8 mouse cellular contexts compared by ENCODE assay signal in genomic region chr1:38769920-38770319, GRCm38 (mm10).
A peak's percentile ranks its signal among the peaks of the same experiment; 100 is the strongest.
DNase-seq lines count a peak whose midpoint lies in the region; ATAC-seq and TF ChIP-seq lines count a peak whose summit lies in the region.

No protein-coding gene starts in this region.

- TF ChIP-seq POLR2A in cerebellum, adult 2 months (IDR thresholded peaks at IDR 0.05; ENCODE audit: borderline replicate concordance, insufficient read depth, low read length) = no peak

- H3K27me3 ChIP-seq in hindbrain, embryonic 14.5 days (ENCODE audit: control insufficient read depth, insufficient read depth, low read length) = no peaks in the 10 kb centered on the region
- H3K27me3 ChIP-seq in hindbrain, embryonic 16.5 days (replicated peaks; ENCODE audit: control insufficient read depth, insufficient read depth, low read length) = no peaks in the 10 kb centered on the region
- peaks cover 20% of the 10 kb centered on the region for H3K27me3 ChIP-seq in G1E (ENCODE audit: insufficient read depth, low read length)
- H3K27me3 ChIP-seq in cerebellum, adult 2 months (ENCODE audit: control insufficient read depth, insufficient read depth, low read length) = no peaks in the 10 kb centered on the region
- 0 out of 2 replicates have a peak, but pooled peaks cover 5% of the 10 kb centered on the region for H3K27me3 ChIP-seq in limb, embryonic 10.5 days (ENCODE audit: low read depth, poor library complexity, severe bottlenecking)

- no peak overlapping the region for H3K4me2 ChIP-seq in hindbrain, embryonic 14.5 days (replicated peaks)
- H3K4me2 ChIP-seq in hindbrain, embryonic 16.5 days (ENCODE audit: low read length) = no peak overlapping the region

- no peak overlapping the region for H3K4me3 ChIP-seq in hindbrain, embryonic 14.5 days (replicated peaks; ENCODE audit: low read length)
- no peak overlapping the region for H3K4me3 ChIP-seq in hindbrain, embryonic 16.5 days (ENCODE audit: low read length)
- H3K4me3 ChIP-seq in G1E (ENCODE audit: low read depth, low read length) = no peak overlapping the region
- no peak overlapping the region for H3K4me3 ChIP-seq in cerebellum, adult 2 months (replicated peaks; ENCODE audit: insufficient read depth, low read depth, low read length)
- no peak overlapping the region for H3K4me3 ChIP-seq in limb, embryonic 10.5 days

- no peak overlapping the region for H3K9ac ChIP-seq in hindbrain, embryonic 14.5 days
- H3K9ac ChIP-seq in hindbrain, embryonic 16.5 days (ENCODE audit: low read depth, low read length) = no peak overlapping the region

- ATAC-seq in hindbrain, embryonic 14.5 days (ENCODE audit: low FRiP score) = no peak
- no peak for ATAC-seq in hindbrain, embryonic 16.5 days
- no peak for ATAC-seq in G1E (ENCODE audit: extremely low read depth, insufficient number of reproducible peaks, low FRiP score, poor library complexity, severe bottlenecking)

- intact Hi-C loops in gastrocnemius, postnatal 14 days (cut with DNase I; ENCODE audit: low total_unique reads) = loop anchor here (5.0 kb wide), 1 partner anchor 583 kb away; no protein-coding TSS in a partner anchor

- H3K36me3 ChIP-seq in hindbrain, embryonic 14.5 days (replicated peaks; ENCODE audit: control insufficient read depth, insufficient read depth) = no peaks in the 10 kb centered on the region
- no peaks in the 10 kb centered on the region for H3K36me3 ChIP-seq in hindbrain, embryonic 16.5 days (ENCODE audit: control insufficient read depth, insufficient read depth, low read length)
- no peaks in the 10 kb centered on the region for H3K36me3 ChIP-seq in G1E (replicated peaks)
- no peaks in the 10 kb centered on the region for H3K36me3 ChIP-seq in limb, embryonic 10.5 days

- peak; percentile 76 for DNase-seq in hindbrain, embryonic 14.5 days (ENCODE audit: low spot score)
- no peak for DNase-seq in G1E (ENCODE audit: low spot score)
- DNase-seq in cerebellum, adult 2 months = peak; percentile 53 to 68
- peak; percentile 57 for DNase-seq in gastrocnemius, postnatal 14 days
- DNase-seq in limb, embryonic 10.5 days (ENCODE audit: low spot score) = peak; percentile 85
- DNase-seq in ovary, postnatal 36 days (ENCODE audit: low spot score) = peak; percentile 68
- no peak for DNase-seq in MN1 (ENCODE audit: low spot score)

- peak; percentile 48; the same call in 1 of the 2 replicates for TF ChIP-seq CTCF in G1E (IDR thresholded peaks at IDR 0.05; ENCODE audit: low read depth, low read length)
- peak; percentile 63; the same call in 1 of the 2 replicates for TF ChIP-seq CTCF in cerebellum, adult 2 months (IDR thresholded peaks at IDR 0.05; ENCODE audit: borderline replicate concordance, insufficient read depth, low read depth, low read length)

- 13% methylated on average over 6 of the region's 6 CpGs for WGBS in hindbrain, embryonic 14.5 days
- 18% methylated on average over 6 of the region's 6 CpGs for WGBS in hindbrain, embryonic 16.5 days
- WGBS in cerebellum, adult 2 months = 18% methylated on average over 6 of the region's 6 CpGs
- 28% methylated on average over 6 of the region's 6 CpGs for WGBS in limb, embryonic 10.5 days

- H3K9me3 ChIP-seq in hindbrain, embryonic 14.5 days (ENCODE audit: control insufficient read depth, low read length) = no peaks in the 10 kb centered on the region
- H3K9me3 ChIP-seq in hindbrain, embryonic 16.5 days (ENCODE audit: control insufficient read depth, low read length) = no peaks in the 10 kb centered on the region; the same call in 1 of the 2 replicates
- H3K9me3 ChIP-seq in G1E (replicated peaks) = no peaks in the 10 kb centered on the region
- no peaks in the 10 kb centered on the region for H3K9me3 ChIP-seq in limb, embryonic 10.5 days (replicated peaks)

- peaks cover 16% of the 10 kb centered on the region for H3K4me1 ChIP-seq in hindbrain, embryonic 14.5 days (replicated peaks; ENCODE audit: control insufficient read depth, insufficient read depth, low read length)
- H3K4me1 ChIP-seq in hindbrain, embryonic 16.5 days (ENCODE audit: control insufficient read depth, insufficient read depth, low read depth, low read length) = peaks cover 5% of the 10 kb centered on the region
- H3K4me1 ChIP-seq in G1E (ENCODE audit: insufficient read depth, low read depth, low read length) = peaks cover 14% of the 10 kb centered on the region
- H3K4me1 ChIP-seq in cerebellum, adult 2 months (ENCODE audit: control insufficient read depth, insufficient read depth, low read length) = no peaks in the 10 kb centered on the region
- peaks cover 62% of the 10 kb centered on the region for H3K4me1 ChIP-seq in limb, embryonic 10.5 days

- no peak overlapping the region for H3K27ac ChIP-seq in hindbrain, embryonic 14.5 days
- no peak overlapping the region for H3K27ac ChIP-seq in hindbrain, embryonic 16.5 days (ENCODE audit: low read depth, low read length)
- H3K27ac ChIP-seq in cerebellum, adult 2 months (ENCODE audit: insufficient read depth, low read length) = no peak overlapping the region
- H3K27ac ChIP-seq in limb, embryonic 10.5 days = peak overlapping the region; percentile 72

Comparison
In these comparisons a context has a peak if more than half of its experiments do, and no peak if none do; other contexts are left out.
1. DNase-seq: peak in hindbrain, embryonic 14.5 days (single experiment), cerebellum, adult 2 months (2 of 2), gastrocnemius, postnatal 14 days (single experiment), limb, embryonic 10.5 days (single experiment) and ovary, postnatal 36 days (single experiment); none in G1E (single experiment) and MN1 (single experiment).